Mouse (Mus musculus) E14TG2a.4 (cell line): ENCODE measurements around the gene Pid1.

Source experiments
- H3K27me3 ChIP-seq: 2 replicates; pipeline ENCODE4 v1.6.1; 2014; ENCODE audit warnings: low read length, control low read depth; ENCODE audit not compliant: insufficient read depth
- H3K36me3 ChIP-seq: 2 replicates; pipeline ENCODE4 v1.6.1; 2014; ENCODE audit warnings: low read length, control low read depth; ENCODE audit not compliant: insufficient read depth
- H3K4me1 ChIP-seq: replicated peaks from 2 replicates; pipeline ENCODE4 v1.6.1; 2014; ENCODE audit warnings: low read depth, low read length, control low read depth
- H3K4me3 ChIP-seq: replicated peaks from 2 replicates; pipeline ENCODE4 v1.5.1; 2014; ENCODE audit warnings: mild to moderate bottlenecking, low read length
- H3K9me3 ChIP-seq: 2 replicates; pipeline ENCODE4 v1.6.1; 2014; ENCODE audit warnings: low read length, control low read depth
- CTCF ChIP-seq: conservative IDR thresholded peaks from 2 replicates; pipeline ENCODE4 v1.5.1; 2014; ENCODE audit warnings: low read length
- NANOG ChIP-seq: IDR thresholded peaks from 2 replicates; pipeline ENCODE4 v1.6.1; 2014; ENCODE audit warnings: borderline replicate concordance, low read length, mixed read lengths
- POU5F1 ChIP-seq: IDR thresholded peaks from 2 replicates; pipeline ENCODE4 v1.6.1; 2014; ENCODE audit warnings: low read length, borderline replicate concordance

Pid1 gene

DNA sequence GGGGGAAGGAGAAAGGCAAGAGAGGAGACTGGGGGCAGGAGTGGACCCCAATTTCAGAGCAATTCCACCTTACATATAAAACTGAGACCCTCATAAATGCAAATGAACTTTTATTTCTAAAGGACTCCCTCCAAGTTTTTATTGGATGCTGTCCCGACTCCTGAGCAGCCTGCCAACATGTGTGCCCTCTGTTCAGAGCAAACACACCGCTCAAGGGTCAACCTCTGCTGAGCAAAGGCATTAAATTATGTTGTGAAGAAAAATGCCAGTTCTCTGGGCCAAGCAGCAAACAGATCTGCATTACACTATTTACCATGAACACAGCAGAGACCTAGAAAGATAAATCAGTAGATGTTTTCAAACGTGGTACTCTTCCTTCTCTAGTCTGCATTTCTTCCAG lies 110.1 kb downstream of the Pid1 start:
- Histone ChIP-seq H3K4me1 (no peaks in the 10 kb centered on the region), H3K9me3 (no peaks in the 10 kb centered on the region), H3K4me3 (no peak overlapping the region), H3K36me3 (no peaks in the 10 kb centered on the region), H3K27me3 (no peaks in the 10 kb centered on the region)
- TF ChIP-seq NANOG (no peak), POU5F1 (no peak), CTCF (no peak)

DNA sequence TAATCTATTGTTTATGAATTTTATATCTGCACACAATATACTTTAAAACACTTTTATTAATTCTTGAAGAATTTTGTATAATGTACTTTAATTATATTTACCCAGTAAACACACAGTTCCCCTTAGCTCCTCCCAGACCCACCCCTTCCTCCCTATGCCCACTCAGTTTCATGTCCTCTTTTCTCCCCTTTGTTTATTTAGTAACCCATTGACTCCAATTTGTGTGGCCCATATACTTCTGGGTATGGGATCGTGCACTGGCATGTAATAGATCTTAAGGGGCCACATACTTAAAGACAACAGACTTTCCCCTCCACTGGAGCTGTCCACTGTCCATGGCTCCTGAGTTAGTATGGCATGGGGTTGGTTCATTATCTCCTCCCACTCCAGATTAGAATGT lies 112.8 kb downstream of the Pid1 start:
- no peaks in the 10 kb centered on the region for H3K9me3 ChIP-seq
- no peaks in the 10 kb centered on the region for H3K4me1 ChIP-seq
- H3K4me3 ChIP-seq = no peak overlapping the region
- no peaks in the 10 kb centered on the region for H3K36me3 ChIP-seq
- TF ChIP-seq POU5F1 (no peak), CTCF (no peak), NANOG (no peak)
- H3K27me3 ChIP-seq = no peaks in the 10 kb centered on the region

DNA sequence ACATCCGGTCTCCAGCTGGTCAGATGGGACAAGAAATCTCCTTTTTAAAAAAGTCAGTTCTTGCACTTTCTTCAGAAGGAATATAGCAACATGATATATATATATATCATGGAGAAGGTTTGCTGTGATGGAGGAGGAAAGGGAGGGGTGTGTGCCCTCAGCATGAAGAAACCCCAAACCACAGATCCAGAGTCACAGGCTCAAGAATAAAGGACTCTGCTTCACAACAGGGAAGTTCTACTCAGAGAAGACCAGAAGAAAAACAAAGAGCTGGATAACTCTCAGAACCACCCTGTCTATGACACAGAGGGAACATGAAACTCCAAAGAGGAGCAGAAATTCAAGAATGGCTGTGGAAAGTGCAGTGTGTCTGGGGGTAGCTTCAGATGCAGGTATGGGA lies 113.2 kb downstream of the Pid1 start:
- no peak overlapping the region for H3K4me3 ChIP-seq
- no peaks in the 10 kb centered on the region for H3K9me3 ChIP-seq
- H3K4me1 ChIP-seq = no peaks in the 10 kb centered on the region
- no peak for TF ChIP-seq POU5F1
- no peak for TF ChIP-seq NANOG
- no peak for TF ChIP-seq CTCF
- H3K36me3 ChIP-seq = no peaks in the 10 kb centered on the region
- H3K27me3 ChIP-seq = no peaks in the 10 kb centered on the region

DNA sequence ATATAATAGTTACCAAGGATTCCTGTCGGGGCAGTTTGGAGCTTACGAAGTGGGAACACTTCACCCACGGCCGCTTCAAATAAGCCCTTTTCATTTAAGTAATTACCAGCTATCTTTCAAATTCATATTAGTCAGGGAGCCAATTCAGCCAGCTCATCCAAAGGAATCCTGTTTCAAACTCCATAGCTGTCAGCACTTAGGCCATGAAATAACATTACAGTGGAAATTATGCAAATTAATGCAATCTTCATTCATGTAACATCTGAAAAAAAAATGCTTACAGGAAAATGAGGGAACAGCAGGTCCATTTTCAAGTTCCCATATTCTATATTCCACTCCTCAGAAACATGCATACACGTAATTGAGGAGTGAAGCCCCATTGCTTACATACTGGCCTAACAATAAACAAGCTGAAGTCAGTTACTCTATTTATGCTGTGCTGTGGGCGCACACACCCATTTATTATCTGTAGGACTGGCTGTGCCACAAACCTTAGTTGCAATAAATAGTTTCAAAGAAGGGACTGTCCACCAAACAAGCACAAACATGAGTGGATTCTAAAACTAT lies 114.1 kb downstream of the Pid1 start:
- Histone ChIP-seq H3K36me3 (no peaks in the 10 kb centered on the region), H3K9me3 (no peaks in the 10 kb centered on the region), H3K4me3 (no peak overlapping the region), H3K27me3 (no peaks in the 10 kb centered on the region), H3K4me1 (no peaks in the 10 kb centered on the region)
- no peak for TF ChIP-seq POU5F1
- no peak for TF ChIP-seq NANOG
- TF ChIP-seq CTCF = no peak

DNA sequence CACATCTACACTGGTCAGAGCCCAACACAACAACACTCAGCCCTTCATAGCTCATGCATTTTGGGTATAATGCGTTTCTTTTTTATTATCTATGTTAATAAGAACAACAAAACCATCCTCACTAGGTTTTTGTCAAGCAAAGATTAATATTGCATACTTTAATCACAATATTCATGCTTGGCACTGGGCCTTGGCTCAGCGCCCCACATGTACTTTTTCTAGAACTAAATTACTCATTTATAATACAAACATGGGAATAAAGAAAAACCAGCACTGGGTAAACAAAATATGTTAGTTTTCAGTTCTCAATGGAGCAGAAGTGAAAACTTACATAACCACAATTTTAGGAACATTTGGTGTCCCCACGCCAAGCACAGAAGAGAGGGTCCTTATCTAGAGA lies 116.9 kb downstream of the Pid1 start:
- Histone ChIP-seq H3K9me3 (no peaks in the 10 kb centered on the region), H3K27me3 (no peaks in the 10 kb centered on the region), H3K36me3 (no peaks in the 10 kb centered on the region), H3K4me1 (no peaks in the 10 kb centered on the region), H3K4me3 (no peak overlapping the region)
- TF ChIP-seq NANOG (no peak), POU5F1 (no peak), CTCF (no peak)

DNA sequence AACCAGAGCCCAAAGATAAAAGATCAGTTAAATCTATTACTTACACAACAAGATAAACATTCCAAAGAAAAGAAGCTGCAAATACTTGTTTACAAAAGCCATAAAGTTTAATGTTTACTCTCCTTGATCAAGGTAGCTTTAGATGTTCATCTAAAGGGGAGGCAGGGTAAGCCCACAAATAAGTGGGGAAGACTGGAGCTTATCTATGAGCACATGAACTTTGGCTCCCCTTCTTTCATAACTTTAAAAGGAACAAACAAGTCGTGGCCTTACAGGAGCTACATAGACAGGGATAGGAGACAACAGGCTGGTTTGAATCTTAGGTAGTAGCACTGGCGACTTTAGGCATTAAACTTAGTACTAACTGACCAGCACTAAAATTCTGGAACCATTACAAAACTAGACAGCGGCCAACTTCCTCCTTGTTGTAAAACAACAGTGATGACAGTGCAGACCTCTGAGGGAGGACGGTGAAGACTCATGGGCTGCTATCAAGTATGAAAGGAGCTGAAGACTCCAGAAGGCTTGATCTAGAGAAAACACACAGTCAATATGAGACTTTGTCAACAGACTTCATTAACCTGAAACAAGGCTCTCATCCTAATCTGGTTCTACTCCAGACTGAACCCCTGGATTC lies 122.7 kb downstream of the Pid1 start:
- no peak overlapping the region for H3K4me3 ChIP-seq
- no peaks in the 10 kb centered on the region for H3K9me3 ChIP-seq
- H3K4me1 ChIP-seq = no peaks in the 10 kb centered on the region
- H3K27me3 ChIP-seq = no peaks in the 10 kb centered on the region
- TF ChIP-seq CTCF (no peak), POU5F1 (no peak), NANOG (no peak)
- no peaks in the 10 kb centered on the region for H3K36me3 ChIP-seq

DNA sequence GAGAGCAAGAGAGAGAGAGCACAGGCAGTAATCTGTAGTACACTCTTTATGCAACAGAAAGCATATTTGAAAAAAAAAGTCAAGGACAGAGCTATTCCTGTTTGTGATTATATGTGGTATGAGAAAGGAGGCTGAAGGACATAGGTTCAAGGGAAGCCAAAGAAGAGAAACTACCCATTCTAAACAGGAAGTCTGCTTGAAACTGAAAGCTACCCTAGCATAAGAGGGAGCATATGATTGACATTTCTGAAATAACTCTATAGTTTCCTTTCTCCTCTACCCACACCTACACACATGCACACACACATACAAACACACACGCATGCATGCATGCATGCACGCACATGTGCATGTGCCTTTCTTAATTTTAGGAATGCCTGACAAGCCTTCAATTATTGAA lies 123.8 kb downstream of the Pid1 start:
- no peak overlapping the region for H3K4me3 ChIP-seq
- no peak for TF ChIP-seq CTCF
- no peak for TF ChIP-seq NANOG
- no peak for TF ChIP-seq POU5F1
- H3K9me3 ChIP-seq = no peaks in the 10 kb centered on the region
- H3K4me1 ChIP-seq = no peaks in the 10 kb centered on the region
- no peaks in the 10 kb centered on the region for H3K36me3 ChIP-seq
- no peaks in the 10 kb centered on the region for H3K27me3 ChIP-seq

DNA sequence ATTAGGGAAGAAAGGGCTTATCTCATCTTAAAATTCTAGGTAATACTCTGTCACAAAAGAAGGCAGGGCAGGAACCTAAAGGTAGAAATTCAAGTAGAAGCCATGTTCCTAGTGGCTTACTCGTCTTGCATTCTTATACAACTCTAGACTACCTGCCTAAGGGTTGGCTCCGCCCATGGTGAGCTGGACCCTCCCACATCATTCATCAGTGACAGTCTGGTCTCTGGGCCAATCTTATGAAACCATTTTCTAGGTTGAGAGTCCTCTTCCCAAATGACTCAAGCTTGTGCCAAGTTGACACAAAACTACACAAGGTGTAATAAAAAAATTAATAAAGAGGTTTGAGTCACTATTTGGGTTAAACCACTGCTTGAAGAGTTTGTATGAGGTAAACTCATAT lies 133.5 kb downstream of the Pid1 start:
- no peaks in the 10 kb centered on the region for H3K27me3 ChIP-seq
- peaks cover 12% of the 10 kb centered on the region for H3K4me1 ChIP-seq
- no peak overlapping the region for H3K4me3 ChIP-seq
- H3K9me3 ChIP-seq = no peaks in the 10 kb centered on the region
- H3K36me3 ChIP-seq = no peaks in the 10 kb centered on the region
- TF ChIP-seq CTCF (no peak), NANOG (no peak), POU5F1 (no peak)

DNA sequence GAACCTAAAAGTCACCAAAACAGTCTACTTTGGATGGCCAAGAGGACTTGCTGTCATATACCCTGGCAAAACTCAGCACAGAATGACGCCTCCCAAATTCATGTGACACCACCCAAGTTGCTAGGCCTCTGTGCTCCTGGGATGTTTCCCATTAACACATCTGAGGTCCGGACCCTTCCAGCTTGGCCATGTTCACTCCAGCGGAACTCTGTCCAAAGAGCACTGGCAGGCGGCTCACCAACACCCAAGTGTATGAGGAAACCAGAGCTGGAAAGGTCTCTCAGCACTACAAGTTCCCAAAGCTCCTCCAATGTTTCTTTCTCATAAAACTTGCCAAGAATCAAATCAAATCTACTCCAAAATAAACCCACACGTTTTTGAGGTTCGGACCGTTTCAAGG lies 138.4 kb downstream of the Pid1 start:
- Histone ChIP-seq H3K36me3 (no peaks in the 10 kb centered on the region), H3K4me1 (peaks cover 12% of the 10 kb centered on the region), H3K4me3 (no peak overlapping the region), H3K9me3 (no peaks in the 10 kb centered on the region), H3K27me3 (0 out of 2 replicates have a peak, but pooled peaks cover 5% of the 10 kb centered on the region)
- TF ChIP-seq POU5F1 (no peak), NANOG (no peak), CTCF (no peak)
